Mouse (Mus musculus) thymus, adult 2 months (tissue): ENCODE measurements at regions not wholly inside any gene's neighbourhood (a gene's known extent, or its start where the extent isn't known, plus 50 kb on each side); places are given as distances from the start of the nearest gene placed in this dataset.

Experiments used
- CTCF ChIP-seq: fragments of 200-500 bp; IDR thresholded peaks from 2 replicates; pipeline ENCODE4 v1.5.1; 2012; ENCODE audit warnings: mild to moderate bottlenecking, control low read depth, low read length, moderate library complexity, borderline replicate concordance; ENCODE audit not compliant: control insufficient read depth, poor library complexity, insufficient read depth; ENCODE audit errors: extremely low read depth
- POLR2A ChIP-seq: fragments of 200-500 bp; IDR thresholded peaks from 2 replicates; pipeline ENCODE4 v1.6.1; 2012; ENCODE audit warnings: mild to moderate bottlenecking, low read length, control low read depth, moderate library complexity; ENCODE audit not compliant: control insufficient read depth, poor library complexity, insufficient read depth; ENCODE audit errors: extremely low read depth

GRCm38 (mm10) chr1:183510759-183511158 is 92.7 kb downstream of the Hhipl2 start:
- TF ChIP-seq CTCF (no peak), POLR2A (no peak)
